Mouse (Mus musculus): ENCODE data around the gene Filip1. TPM values are rescaled to one million over a fixed set of nuclear protein-coding genes. Genes with fewer than 3 reads are reported as not detected.

The Filip1 gene
- polyA plus RNA-seq, 1 experiment = 1.8 TPM

GRCm38 (mm10) chr9:79784934-79785793 lies 227.5 kb downstream of the Filip1 start:
- Histone ChIP-seq H3K4me1 (ENCODE audit: control insufficient read depth, insufficient read depth, low read length) (peaks cover 26% of the 10 kb centered on the region), H3K27me3 (replicated peaks; ENCODE audit: control insufficient read depth, insufficient read depth, low read length) (no peaks in the 10 kb centered on the region), H3K27ac (ENCODE audit: insufficient read depth, low read depth, low read length) (no peak overlapping the region; the same call in 1 of the 2 replicates), H3K4me3 (ENCODE audit: insufficient read depth, low read depth, low read length) (no peak overlapping the region), H3K36me3 (ENCODE audit: control insufficient read depth, insufficient read depth, low read length) (no peaks in the 10 kb centered on the region)
- 77% methylated on average over 2 of the region's 2 CpGs for WGBS
- no peak for DNase-seq
- TF ChIP-seq POLR2A (IDR thresholded peaks at IDR 0.05; ENCODE audit: low read depth, low read length) (no peak), CTCF (conservative IDR thresholded peaks at IDR 0.05; ENCODE audit: insufficient read depth, insufficient read length, low read depth, low read length) (no peak)

- Histone ChIP-seq H3K27me3 (replicated peaks; ENCODE audit: control insufficient read depth, insufficient read depth, low read length) (no peaks in the 10 kb centered on the region), H3K4me1 (ENCODE audit: control insufficient read depth, insufficient read depth, low read length) (peaks cover 25% of the 10 kb centered on the region), H3K36me3 (ENCODE audit: control insufficient read depth, insufficient read depth, low read length) (no peaks in the 10 kb centered on the region), H3K4me3 (ENCODE audit: insufficient read depth, low read depth, low read length) (no peak overlapping the region), H3K27ac (ENCODE audit: insufficient read depth, low read depth, low read length) (0 out of 2 replicates have a peak overlapping the region, but pooled peaks have one; percentile 52)
- no peak for DNase-seq
- WGBS = 45% methylated on average over 3 of the region's 3 CpGs
- TF ChIP-seq POLR2A (IDR thresholded peaks at IDR 0.05; ENCODE audit: low read depth, low read length) (no peak), CTCF (conservative IDR thresholded peaks at IDR 0.05; ENCODE audit: insufficient read depth, insufficient read length, low read depth, low read length) (no peak)
These were observed 228.2 kb downstream of the Filip1 start for GRCm38 (mm10) chr9:79784439-79784838.

DNA sequence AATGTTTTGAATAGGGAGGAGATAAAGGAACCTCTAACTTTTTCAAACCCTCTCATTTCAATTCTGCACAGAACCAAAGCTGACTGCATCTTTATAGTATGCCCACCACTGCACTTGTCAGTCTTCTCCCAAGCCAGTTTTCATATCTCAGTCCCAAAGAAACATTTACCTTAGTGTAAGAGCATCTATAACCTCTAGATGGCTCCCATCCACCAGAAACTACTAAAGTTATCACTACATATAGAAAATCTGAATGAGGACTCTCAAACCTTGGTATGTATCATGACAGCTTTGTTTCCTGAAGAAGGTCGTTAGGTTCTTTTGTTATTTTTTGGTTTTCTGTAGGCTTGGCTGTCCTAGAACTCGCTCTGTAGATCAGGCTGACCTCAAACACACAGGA lies 233.3 kb downstream of the Filip1 start:
- no peak for DNase-seq
- no peaks in the 10 kb centered on the region for H3K27me3 ChIP-seq (replicated peaks; ENCODE audit: control insufficient read depth, insufficient read depth, low read length)
- TF ChIP-seq POLR2A (IDR thresholded peaks at IDR 0.05; ENCODE audit: low read depth, low read length) (no peak), CTCF (conservative IDR thresholded peaks at IDR 0.05; ENCODE audit: insufficient read depth, insufficient read length, low read depth, low read length) (no peak)
- H3K36me3 ChIP-seq (ENCODE audit: control insufficient read depth, insufficient read depth, low read length) = peaks cover 3% of the 10 kb centered on the region
- no peak overlapping the region for H3K27ac ChIP-seq (ENCODE audit: insufficient read depth, low read depth, low read length)
- WGBS = 74% methylated on average over 2 of the region's 2 CpGs
- H3K4me3 ChIP-seq (ENCODE audit: insufficient read depth, low read depth, low read length) = no peak overlapping the region
- peaks cover 8% of the 10 kb centered on the region; the same call in 1 of the 2 replicates for H3K4me1 ChIP-seq (ENCODE audit: control insufficient read depth, insufficient read depth, low read length)

DNA sequence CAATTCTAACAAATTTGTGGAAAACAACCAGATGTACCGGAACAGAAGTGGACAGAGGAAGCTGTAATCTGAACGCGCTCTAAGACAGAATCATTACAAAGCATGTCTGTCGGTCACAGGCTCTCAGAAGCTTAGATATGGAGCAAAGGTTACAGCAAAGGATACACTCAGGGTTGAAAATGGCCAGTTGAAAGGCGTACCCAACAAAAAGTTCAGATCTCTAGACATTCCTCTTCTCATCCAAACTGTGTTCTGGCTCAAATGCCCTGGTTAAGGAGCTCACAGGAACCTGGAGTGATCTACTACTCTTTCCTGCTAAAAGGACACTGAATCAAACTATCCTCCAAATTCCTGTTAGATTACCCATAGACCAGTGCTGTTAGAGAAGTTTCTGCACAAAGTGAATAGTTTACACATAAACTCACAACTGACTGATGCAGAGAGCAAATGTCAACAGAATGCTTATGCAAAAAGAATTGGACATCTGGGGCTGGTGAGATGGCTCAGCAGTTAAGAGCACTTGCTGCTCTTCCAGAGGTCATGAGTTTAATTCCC lies 245.6 kb downstream of the Filip1 start:
- DNase-seq = peak; percentile 64
- no peaks in the 10 kb centered on the region for H3K27me3 ChIP-seq (replicated peaks; ENCODE audit: control insufficient read depth, insufficient read depth, low read length)
- peak overlapping the region; percentile 95 for H3K27ac ChIP-seq (ENCODE audit: insufficient read depth, low read depth, low read length)
- H3K4me1 ChIP-seq (ENCODE audit: control insufficient read depth, insufficient read depth, low read length) = peaks cover 13% of the 10 kb centered on the region; the same call in 1 of the 2 replicates
- H3K4me3 ChIP-seq (ENCODE audit: insufficient read depth, low read depth, low read length) = no peak overlapping the region
- TF ChIP-seq CTCF (conservative IDR thresholded peaks at IDR 0.05; ENCODE audit: insufficient read depth, insufficient read length, low read depth, low read length) (no peak), POLR2A (IDR thresholded peaks at IDR 0.05; ENCODE audit: low read depth, low read length) (no peak)
- 60% methylated on average over 5 of the region's 5 CpGs for WGBS
- H3K36me3 ChIP-seq (ENCODE audit: control insufficient read depth, insufficient read depth, low read length) = peaks cover 4% of the 10 kb centered on the region; the same call in 1 of the 2 replicates

GRCm38 (mm10) chr9:79765329-79765728 lies 247.3 kb downstream of the Filip1 start:
- H3K27me3 ChIP-seq (replicated peaks; ENCODE audit: control insufficient read depth, insufficient read depth, low read length) = no peaks in the 10 kb centered on the region
- peak; percentile 61 for DNase-seq
- H3K4me3 ChIP-seq (ENCODE audit: insufficient read depth, low read depth, low read length) = no peak overlapping the region
- peaks cover 2% of the 10 kb centered on the region; the same call in 1 of the 2 replicates for H3K36me3 ChIP-seq (ENCODE audit: control insufficient read depth, insufficient read depth, low read length)
- peak overlapping the region; percentile 63 for H3K27ac ChIP-seq (ENCODE audit: insufficient read depth, low read depth, low read length)
- peaks cover 13% of the 10 kb centered on the region; the same call in 1 of the 2 replicates for H3K4me1 ChIP-seq (ENCODE audit: control insufficient read depth, insufficient read depth, low read length)
- TF ChIP-seq POLR2A (IDR thresholded peaks at IDR 0.05; ENCODE audit: low read depth, low read length) (no peak), CTCF (conservative IDR thresholded peaks at IDR 0.05; ENCODE audit: insufficient read depth, insufficient read length, low read depth, low read length) (no peak)
- WGBS = 45% methylated on average over 4 of the region's 4 CpGs

Other genes with a start within 250 kb of the Filip1 start
- gene Tmem30a, start 219.3 kb downstream of the Filip1 start, polyA plus RNA-seq (2012; rRNA removed) = 39.7 and 53.7 TPM in 2 replicates
- gene Senp6, start 54.1 kb upstream of the Filip1 start, polyA plus RNA-seq (2012; rRNA removed) = 18.4 and 23.9 TPM in 2 replicates
- 75.7 and 76.4 TPM in 2 replicates for gene Myo6, start 152.2 kb upstream of the Filip1 start, polyA plus RNA-seq (2012; rRNA removed)

Measured in kidney, adult 2 months (tissue).